Mouse (Mus musculus): ENCODE measurements around the gene Unc79.

Unc79 gene

DNA sequence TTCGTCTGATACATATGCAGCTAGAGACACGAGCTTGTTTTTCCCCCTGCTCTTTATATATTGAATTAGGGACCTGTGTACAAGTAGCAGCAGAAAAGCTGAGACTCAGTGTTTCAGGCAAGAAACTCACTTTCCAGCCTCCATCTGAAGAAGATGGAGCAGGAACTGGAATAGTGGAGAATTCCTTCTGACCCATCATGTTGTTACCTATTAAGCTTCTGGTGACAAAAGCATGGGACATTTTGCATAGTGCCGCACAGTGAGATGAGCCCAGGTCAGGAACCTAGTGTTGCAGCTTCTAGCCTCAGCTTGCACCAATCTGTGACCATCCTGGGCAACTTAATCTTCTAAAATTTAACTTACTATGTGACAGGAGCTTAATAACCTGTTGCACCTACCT lies 92.7 kb downstream of the Unc79 start:
- no peak for DNase-seq (ENCODE audit: low read depth, low spot score)

DNA sequence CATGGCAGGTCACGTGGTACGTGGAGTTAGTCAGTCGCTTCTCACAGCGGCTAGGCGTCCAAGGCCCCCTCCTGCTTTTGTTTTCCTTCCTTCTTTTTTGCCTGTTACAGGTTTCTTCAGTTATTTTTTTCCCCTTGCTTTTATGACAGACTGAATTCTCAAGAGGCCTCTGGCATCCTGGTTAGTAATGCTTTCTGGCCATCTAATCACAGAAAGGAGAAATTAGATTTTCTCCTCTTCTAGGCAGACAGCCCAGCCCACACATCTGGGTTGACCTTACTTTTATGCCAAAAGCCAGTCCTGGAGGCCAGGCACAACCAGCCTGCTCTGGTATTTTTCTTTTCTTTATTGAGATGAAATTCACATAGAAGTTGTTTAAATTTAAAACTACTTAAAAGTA lies 94.1 kb downstream of the Unc79 start:
- no peak for DNase-seq (ENCODE audit: low read depth, low spot score)

DNA sequence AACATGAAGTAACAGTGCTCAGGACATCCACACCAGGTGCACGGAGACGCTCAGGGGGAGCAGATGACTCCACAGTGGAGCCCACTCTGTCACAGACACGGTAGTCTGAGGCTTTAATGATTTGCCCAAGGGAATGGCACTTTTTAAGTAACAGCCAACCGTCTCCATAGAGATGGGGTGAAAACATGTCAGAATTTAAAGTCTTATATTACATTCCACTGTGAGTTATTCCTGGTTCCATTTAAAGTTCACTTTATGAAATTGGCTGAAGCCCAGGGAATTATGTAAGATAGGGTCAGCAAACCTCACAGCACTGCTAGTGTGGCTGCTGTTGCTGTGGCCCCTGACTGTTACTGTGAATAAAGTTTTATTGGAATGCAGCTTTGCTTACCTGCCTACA lies 95.8 kb downstream of the Unc79 start:
- no peak for DNase-seq (ENCODE audit: low read depth, low spot score)

DNA sequence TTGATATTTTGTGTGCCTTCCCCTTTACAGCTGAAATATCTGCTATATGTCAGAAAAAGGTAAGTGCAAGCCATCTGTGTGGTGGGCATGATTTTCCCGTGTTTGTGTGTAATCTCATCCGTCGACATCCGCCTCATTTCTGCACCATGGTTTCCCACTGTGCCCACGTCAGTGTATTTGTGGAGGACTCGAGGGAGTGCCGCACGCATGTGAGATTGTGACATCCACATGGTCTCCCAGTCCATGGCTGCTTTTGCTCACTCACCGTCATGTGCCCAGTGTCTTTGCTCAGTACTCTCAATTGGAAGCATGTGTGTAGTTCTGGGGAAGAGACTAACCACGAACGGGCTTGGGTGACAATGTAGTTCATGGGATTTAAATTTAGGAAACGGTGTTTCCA lies 101.2 kb downstream of the Unc79 start:
- DNase-seq (ENCODE audit: low read depth, low spot score), result no peak

DNA sequence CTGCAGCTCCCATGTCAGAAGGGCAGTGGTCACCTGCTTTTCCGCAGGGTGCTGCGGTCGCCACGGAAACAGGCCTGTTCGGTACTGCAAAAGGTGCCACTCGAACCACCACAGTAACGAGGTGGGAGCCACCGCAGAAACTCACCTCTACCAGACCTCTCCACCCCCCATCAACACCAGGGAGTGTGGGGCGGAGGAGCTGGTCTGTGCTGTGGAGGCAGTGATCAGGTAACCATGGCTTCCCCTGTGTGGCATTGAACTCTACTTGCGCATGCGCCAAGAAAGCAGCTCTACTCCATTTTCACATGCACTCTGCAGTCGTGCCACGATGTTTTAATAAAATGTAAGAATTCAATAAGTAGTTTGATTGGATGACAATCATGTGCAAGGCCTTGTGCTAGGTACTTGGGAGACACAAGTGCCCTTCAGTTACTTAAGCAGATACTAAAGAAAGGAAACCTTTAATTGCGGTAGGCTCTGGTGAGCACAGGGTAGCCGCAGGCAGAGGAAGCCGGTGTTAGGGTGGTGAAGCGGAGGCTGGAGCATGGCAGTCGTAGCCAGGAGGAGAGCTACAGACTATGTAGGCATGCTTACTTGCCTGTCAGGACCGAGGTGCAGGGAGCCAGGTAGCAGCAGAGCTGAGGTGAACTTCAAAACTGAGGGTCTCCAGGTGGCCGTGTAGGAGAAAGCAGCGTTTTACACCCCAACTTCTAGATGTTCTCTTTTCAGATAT lies 110.8 kb downstream of the Unc79 start:
- DNase-seq (ENCODE audit: low read depth, low spot score), result no peak

DNA sequence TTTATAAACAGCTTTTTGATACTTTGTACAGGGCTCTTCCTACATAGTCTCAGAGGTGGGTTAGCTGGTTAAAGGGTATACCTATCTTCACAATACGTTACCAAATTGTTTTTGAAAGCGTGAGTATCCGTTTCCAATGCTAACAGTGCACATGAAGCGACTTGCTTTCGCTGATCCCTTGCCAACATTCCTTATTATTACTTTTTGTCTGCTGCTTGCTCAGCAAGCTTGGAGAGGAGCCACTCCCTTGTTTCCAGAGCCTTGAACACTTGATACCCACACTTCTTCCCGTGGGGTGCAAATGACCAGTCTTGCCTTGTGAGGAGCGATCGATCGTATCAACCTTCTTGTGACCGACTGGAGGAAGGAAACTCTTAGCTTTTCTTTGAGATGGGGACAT lies 112.1 kb downstream of the Unc79 start:
- no peak for DNase-seq (ENCODE audit: low read depth, low spot score)

DNA sequence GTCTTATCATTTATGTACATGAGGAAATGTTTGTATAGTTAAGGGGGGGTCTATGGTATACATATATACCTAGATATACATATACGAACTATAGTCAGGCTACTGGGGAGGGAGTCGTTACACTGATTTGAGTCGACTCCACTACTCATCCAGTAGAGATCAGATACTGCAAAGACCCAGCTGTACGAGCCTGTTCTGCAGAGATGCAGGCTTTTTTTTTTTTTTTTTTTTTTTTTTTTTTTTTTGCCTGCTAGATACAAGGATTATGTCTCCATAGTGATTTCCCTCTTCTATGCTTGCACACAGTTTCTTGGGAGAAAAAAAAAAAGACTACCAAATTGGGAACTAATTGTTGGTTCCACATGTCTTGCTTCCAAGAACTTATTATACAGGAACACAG lies 113.5 kb downstream of the Unc79 start:
- DNase-seq (ENCODE audit: low read depth, low spot score), result no peak

DNA sequence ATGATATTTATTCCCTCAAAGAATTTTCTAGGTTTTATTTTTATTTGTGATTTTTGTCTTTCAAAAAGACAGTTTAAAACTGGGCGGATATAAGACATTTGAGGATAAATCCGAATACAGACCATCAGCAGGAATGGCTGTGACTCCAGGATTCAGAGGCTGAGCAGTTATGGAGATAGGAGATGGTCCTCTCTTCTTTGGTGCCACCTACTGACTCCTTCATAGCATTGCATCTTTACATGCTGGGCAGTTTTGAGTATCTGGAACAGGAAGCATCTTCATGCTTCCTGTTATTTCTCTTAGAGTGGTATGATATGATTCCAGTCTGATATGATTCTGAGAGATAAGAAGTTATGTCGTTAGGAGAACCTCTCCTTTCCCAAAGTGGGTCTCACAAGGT lies 116.3 kb downstream of the Unc79 start:
- DNase-seq (ENCODE audit: low read depth, low spot score), result peak; percentile 38

DNA sequence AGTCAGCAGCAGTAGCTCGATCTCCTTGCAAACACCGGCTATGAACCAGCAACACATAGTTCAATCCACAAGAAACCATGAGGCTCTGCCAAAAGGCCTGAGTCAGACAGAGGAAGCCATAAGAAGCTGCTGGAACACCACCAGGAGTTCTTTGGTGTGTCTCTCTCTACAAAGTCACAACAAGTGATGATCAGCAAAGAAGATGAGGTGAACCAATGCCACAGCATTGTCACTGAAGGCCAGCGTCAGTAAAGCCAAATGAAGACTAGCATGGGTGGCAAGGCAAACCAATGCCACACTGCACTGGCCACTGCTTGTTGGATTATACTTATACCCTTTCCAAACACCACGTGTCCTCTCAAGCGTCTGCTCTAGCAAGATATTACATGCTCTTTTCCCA lies 119.5 kb downstream of the Unc79 start:
- DNase-seq (ENCODE audit: low read depth, low spot score), result no peak

DNA sequence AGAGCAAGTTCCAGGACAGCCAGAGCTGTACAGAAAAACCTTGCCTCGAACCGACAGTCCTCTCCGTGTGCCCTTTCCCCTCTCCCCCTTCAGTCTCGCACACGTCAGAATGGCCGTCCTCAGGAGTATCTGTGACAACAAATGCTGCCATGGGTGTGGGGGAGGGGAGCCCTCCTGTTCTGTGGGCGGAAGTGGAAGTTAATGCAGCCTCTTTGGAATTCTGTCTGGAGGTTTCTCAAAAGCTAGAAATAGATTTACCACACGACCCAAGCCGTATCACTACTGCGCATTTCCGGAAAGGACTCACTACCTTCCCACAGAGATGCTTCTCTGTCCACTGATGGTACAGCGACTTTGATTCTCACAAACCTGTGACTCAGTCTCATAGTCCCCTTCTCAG lies 120.9 kb downstream of the Unc79 start:
- no peak for DNase-seq (ENCODE audit: low read depth, low spot score)

DNA sequence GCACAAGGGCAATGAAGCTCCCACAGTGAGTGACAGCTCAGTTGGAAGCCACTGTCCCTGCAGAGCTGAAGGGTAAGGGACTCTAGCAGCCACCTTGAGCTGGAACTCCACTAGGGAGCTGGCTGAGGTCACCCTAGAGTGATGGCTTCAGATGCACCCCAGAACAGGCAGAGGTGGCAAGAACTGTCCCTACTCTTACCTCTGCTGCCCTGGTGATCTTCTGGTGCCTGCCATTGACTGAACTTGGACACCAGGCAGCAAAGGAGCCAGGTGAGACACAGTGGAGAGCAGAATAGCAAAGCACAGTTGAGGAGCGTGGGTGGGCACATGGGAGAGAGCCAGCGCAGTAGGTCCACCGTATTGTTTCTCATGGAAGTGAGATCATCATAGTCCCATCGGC lies 125.3 kb downstream of the Unc79 start:
- DNase-seq (ENCODE audit: low read depth, low spot score), result no peak

DNA sequence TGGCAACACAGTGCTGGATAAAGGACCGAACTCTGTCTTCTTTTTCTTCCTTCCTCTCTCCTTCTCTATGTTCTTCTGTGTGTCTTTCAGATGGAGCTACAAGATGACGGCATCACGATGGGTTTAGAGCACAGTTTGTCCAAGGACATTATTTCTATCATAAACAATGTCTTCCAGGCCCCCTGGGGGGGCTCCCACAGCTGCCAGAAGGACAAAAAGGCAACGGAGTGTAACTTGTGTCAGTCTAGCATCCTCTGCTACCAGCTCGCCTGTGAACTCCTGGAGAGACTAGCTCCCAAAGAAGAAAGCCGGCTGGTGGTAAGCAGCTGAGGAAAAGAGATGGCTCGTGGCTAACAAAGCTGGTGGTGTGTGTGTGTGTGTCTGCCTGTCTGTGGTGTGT lies 130.1 kb downstream of the Unc79 start:
- no peak for DNase-seq (ENCODE audit: low read depth, low spot score)

DNA sequence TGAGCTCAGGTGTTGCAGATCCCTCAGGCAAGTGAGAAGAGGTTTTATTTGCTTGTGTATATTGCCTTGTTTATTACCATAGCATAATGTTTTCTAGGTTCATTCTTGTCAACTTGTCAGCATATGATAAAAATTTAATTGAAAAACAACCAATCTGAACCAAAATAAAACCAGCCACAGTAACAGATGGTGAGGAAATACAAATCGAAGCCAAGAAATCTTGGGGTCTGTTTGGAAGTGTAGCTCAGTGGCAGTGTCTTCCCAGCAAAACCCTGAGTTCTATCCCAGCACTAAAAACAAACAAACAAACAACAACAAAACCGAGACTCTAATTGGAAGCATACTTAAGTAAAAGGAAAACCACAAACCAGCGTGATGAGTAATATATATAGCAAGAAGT lies 131.4 kb downstream of the Unc79 start:
- DNase-seq (ENCODE audit: low read depth, low spot score), result no peak

DNA sequence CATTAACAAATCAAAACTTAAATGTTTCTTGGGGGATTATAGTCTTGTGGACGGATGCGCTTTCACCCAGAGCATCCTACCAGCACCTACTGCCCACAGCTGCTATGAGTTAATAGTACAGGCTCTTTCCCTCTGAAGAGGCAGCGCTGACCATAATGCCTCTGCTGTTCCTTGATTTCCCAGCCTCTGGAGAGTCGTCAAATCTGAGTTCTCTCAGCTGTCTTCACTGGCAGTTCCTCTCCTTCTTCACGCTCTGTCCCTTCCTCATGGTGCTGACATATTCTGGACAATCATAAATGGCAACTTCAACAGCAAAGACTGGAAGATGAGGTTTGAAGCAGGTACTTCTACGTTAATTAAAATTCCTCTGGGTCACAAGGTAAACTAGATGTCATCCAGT lies 143.2 kb downstream of the Unc79 start:
- no peak for DNase-seq (ENCODE audit: low read depth, low spot score)

DNA sequence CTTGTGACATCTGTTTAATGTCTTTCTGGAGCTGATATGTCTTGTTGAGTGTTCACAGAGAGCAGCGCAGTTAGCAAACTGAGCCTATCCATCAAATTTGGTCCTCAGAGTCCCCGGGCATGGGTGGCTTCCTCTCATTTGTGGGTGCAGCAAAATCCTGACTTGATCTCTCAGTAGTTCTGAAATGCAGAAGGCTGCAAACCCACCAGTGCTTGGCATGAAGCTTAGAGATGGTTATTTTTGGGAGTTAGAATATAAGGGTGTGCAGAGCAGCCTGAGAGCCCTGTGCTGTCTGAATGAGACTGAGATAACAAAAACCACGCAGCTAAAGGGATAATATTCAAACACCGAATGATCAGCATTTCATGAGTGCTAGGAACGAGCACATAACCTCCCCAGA lies 146.5 kb downstream of the Unc79 start:
- DNase-seq (ENCODE audit: low read depth, low spot score), result no peak

DNA sequence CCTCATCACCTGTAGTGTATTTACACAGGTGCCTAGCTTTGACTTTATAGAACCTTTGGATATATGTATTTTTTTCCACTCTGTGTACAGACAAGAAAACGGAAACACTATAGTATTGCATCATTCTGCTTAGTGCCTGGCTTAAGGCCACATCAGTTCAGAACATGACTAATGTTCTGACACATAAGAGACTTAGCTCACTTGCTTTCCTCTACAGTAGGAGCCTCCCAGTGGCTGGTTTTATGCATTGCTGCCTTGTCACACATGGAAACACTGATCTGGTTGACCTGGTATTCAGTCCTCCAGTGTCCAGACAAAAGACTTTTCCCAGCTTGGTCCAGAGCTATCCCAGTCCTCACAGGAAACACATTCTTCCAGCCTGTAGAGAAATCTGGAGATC lies 150.5 kb downstream of the Unc79 start:
- no peak for DNase-seq (ENCODE audit: low read depth, low spot score)

DNA sequence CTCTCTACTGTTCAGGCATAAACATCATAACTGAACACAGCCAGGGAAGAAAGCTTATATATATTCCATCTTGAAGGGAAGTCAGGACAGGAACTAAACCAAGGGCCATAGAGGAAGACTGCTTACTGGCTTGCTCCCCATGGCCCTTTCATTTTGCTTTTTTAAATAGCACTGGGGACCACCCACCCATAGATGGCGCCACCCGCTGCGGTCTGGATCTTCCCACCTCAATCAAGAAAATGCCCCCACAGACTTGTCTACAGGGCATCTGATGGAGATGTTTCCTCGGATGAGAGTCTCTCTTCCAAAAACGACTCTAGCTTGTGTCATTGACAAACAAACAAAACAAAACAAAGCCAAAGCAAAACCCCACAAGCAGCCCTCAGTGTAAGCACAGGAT lies 151.4 kb downstream of the Unc79 start:
- no peak for DNase-seq (ENCODE audit: low read depth, low spot score)

DNA sequence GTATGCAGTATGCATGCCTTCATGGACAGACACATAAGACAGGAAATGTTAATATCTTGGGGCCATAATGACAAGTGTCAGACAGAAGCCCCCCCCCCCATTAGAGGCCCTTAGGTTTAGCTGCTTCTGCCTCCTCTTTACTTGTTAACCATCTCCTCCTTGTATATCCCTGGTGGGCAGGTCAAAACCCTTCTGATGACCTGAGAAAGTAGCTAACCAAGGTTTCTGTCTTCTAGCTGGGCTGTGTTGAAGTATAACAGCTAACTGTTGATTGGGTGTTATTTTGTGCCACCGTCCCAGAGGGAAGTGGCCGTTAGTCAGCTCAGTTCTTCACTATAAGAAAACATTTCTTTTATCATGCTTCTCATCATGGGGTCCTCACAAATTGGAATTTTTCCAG lies 154.4 kb downstream of the Unc79 start:
- DNase-seq (ENCODE audit: low read depth, low spot score), result no peak

DNA sequence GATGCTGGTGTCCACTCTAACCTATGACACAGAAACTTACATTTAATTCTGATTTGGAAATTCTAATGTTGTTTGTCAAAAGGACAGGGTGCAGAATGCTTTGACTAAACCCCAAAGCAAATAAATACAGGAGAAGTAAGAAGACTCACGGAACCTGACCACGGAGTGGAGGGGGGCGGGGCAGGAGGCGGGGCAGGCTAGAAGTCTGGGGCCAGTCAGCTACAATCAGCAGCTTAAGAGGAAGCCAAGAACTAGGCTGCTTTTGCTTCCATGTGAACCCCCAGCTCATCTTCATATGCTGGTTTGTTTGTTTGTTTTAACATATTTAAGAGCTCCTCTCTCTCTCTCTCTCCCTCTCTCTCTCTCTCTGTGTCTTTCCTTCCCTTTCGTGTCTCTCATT lies 154.9 kb downstream of the Unc79 start:
- no peak for DNase-seq (ENCODE audit: low read depth, low spot score)

DNA sequence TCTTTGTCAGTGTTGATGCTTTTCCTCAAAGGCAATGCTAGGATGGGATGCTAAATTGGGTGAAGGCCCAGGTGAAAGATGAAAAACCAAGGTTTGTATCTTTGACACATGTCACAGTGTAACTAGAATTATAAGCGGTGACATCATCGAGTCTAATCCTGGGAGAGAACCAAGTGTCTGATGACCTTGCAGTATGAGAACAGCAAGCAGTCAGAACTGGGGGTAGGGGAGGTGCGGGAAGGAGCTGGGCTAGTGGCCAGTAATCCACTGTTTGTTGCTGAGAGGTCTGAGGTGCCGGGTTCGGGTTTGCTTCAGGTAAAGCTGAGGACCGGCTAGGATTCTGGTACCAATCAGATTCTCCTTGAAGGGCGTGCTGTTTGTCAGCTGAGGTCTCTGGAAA lies 160.6 kb downstream of the Unc79 start:
- no peak for DNase-seq (ENCODE audit: low read depth, low spot score)

DNA sequence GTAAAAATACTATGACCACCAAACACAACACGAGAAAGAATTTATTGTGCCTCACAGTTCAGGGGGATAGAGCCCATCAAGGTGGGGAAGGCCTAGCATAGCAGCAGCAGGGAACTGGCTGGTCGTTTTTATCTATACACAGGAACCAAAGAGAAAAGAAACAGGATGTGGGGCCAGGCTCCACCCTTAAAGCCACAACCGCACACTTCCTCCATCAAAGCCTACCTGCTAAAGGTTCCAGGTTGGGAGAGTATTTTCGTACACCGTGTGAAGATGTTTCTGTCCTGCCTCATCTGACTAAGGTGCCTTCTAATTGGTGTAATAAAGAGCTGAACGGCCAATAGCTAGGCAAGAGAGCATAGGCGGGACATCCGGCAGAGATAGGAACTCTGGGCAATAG lies 168.0 kb downstream of the Unc79 start:
- no peak for DNase-seq (ENCODE audit: low read depth, low spot score)

DNA sequence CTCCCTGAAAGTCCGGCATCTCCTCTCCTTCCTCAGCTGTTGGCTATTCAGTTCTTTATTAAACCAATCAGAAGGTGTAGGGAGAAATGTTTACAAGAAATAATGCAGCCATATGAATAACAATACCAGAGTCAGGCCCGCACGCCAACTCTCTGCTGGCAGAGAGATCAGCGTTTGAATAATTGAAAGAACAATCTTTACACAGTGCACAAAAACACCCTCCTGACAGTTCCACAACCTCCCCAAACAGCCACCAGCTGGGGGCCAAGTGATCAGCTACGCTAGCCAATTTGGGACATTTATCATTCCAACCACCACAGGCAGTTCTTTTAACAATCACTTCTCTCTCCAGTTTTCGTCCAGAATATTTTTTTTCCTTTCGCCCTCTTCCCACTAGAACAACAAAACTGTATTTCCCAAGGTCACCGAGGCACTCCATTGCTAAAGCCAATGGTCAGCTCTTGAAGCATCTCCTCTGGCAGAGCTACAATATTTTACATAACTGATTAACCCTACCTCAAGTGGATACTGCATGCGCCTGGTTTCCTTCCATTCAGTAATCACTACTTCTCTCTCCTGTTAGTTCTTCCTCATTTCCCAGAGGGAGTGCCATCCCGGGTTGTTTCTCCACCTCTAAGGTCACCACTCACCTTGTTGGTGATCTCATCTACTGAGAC lies 169.0 kb downstream of the Unc79 start:
- no peak for DNase-seq (ENCODE audit: low read depth, low spot score)

DNA sequence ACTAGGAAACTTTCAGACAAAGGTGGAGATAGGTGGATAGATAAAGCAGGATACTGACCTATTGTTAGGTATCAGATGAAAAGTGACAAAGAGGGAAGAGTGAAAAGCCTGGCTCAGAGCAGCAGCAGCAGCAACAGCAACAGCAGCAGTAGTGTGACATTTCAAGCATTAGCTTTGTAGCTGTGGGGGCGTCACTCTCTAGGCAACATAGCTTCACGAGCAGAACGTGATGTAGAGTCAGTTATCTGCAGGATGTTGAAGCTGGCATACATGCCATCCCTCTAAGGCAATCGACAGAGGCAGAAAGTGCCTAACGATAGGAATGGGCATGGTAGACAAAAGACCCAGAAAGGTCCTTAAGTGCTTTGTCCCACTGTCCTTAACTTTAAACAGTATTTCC lies 173.3 kb downstream of the Unc79 start:
- DNase-seq (ENCODE audit: low read depth, low spot score), result no peak

DNA sequence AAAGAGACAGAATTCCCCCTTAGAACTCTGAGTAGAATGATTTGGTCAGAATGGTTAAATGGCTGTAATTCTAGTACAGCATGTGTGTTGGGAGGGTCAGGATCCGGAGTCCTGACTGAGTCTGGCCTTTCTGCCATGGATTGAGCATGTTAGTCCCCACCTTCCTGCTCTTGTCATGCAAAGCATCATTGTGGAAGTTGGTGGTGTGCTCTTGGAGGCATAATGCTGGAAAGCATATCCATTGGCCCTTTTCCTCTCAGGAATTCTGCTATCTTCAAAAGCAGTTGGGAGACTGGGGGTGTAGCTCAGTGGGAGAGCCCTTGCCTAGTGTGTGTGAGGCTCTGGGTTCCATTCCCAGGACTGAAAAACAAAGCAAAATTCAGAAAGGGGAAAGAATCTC lies 175.2 kb downstream of the Unc79 start:
- DNase-seq (ENCODE audit: low read depth, low spot score), result no peak

Data from retina, adult 2 months (tissue).